Mouse (Mus musculus): ENCODE results near the gene Spata25.
A peak's percentile ranks its signal among the peaks of the same experiment; 100 is the strongest.

Spata25 gene

GRCm38 (mm10) chr2:164779481-164780086, 48.8 kb downstream of the Spata25 start, which contains the start of gene Tnnc2:
TSS of gene Tnnc2 (minus strand) at chr2:164779967.
- DNase-seq = no peak

- peak; percentile 55 to 65 for DNase-seq
These were observed 49.5 kb downstream of the Spata25 start for GRCm38 (mm10) chr2:164778809-164779208.

GRCm38 (mm10) chr2:164778015-164778287, 50.4 kb downstream of the Spata25 start:
- no peak for DNase-seq

DNA sequence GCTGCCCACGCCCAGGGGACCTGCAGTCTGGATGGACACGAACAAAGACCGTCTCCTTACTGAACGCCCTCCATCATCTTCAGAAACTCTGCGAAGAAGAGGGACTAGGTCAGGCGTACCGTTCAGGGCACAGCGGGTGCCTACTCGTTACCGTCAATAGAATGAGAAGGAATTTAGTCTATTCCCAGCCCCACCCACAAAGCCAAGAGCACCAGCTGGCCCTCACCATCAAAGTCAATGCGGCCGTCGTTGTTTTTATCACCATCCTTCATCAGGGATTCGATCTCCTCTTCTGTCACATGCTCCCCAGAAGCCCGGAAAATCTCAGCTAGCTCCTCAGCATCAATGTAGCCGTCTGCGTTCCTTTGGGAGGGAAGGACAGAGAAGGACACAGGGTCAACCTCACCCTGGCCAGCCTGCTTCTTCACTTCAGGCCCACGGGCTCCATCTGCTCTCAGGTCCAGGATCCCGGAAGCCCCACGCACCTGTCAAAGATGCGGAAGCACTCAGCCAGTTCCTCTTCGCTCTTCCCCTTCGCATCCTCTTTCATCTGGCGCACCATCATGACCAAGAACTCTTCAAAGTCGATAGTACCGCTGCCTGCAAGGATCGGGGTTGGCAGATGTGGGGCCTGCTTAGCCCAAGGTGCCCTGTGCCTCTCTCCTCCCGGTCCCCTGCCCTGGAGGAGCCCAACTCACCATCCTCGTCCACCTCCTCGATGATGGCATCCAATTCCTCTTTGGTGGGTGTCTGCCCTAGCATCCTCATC, 50.9 kb downstream of the Spata25 start:
- no peak for DNase-seq

GRCm38 (mm10) chr2:164776801-164777200, 51.5 kb downstream of the Spata25 start:
- no peak for DNase-seq

All from cerebellum, postnatal 14 days (tissue).